Mouse (Mus musculus): ENCODE data around the gene Kirrel.

Kirrel gene

GRCm38 (mm10) chr3:87174096-87174768, at the start of gene Kirrel:
Kirrel (minus strand) TSS chr3:87174747.
- in situ Hi-C loops (cut with MboI, MseI) = no loop called here

- in situ Hi-C loops (cut with MboI, MseI) = no loop called here
These were observed 49.1 kb upstream of the Kirrel start for GRCm38 (mm10) chr3:87223636-87224035.

- in situ Hi-C loops (cut with MboI, MseI) = no loop called here
These were observed 47.8 kb upstream of the Kirrel start for GRCm38 (mm10) chr3:87222346-87222745.

- in situ Hi-C loops (cut with MboI, MseI) = no loop called here
These were observed 40.6 kb upstream of the Kirrel start for GRCm38 (mm10) chr3:87215176-87215575.

GRCm38 (mm10) chr3:87214221-87214864, 39.8 kb upstream of the Kirrel start:
- in situ Hi-C loops (cut with MboI, MseI) = no loop called here

- in situ Hi-C loops (cut with MboI, MseI) = no loop called here
These were observed 32.0 kb upstream of the Kirrel start for GRCm38 (mm10) chr3:87206336-87207075.

GRCm38 (mm10) chr3:87196637-87197036, 22.1 kb upstream of the Kirrel start:
- in situ Hi-C loops (cut with MboI, MseI) = no loop called here

GRCm38 (mm10) chr3:87195041-87195440, 20.5 kb upstream of the Kirrel start:
- in situ Hi-C loops (cut with MboI, MseI) = no loop called here

GRCm38 (mm10) chr3:87194591-87194990, 20.0 kb upstream of the Kirrel start:
- in situ Hi-C loops (cut with MboI, MseI) = no loop called here

GRCm38 (mm10) chr3:87193756-87194155, 19.2 kb upstream of the Kirrel start:
- in situ Hi-C loops (cut with MboI, MseI) = no loop called here

- in situ Hi-C loops (cut with MboI, MseI) = no loop called here
These were observed 18.8 kb upstream of the Kirrel start for GRCm38 (mm10) chr3:87193352-87193751.

- in situ Hi-C loops (cut with MboI, MseI) = no loop called here
These were observed 2.1 kb upstream of the Kirrel start for GRCm38 (mm10) chr3:87176687-87177086.

GRCm38 (mm10) chr3:87175438-87175815, 880 bp upstream of the Kirrel start:
- in situ Hi-C loops (cut with MboI, MseI) = no loop called here

- in situ Hi-C loops (cut with MboI, MseI) = no loop called here
These were observed 356 bp upstream of the Kirrel start for GRCm38 (mm10) chr3:87174769-87175437.

- in situ Hi-C loops (cut with MboI, MseI) = no loop called here
These were observed 961 bp downstream of the Kirrel start for GRCm38 (mm10) chr3:87173486-87174085.

GRCm38 (mm10) chr3:87173103-87173444, 1.5 kb downstream of the Kirrel start:
- in situ Hi-C loops (cut with MboI, MseI) = no loop called here

- in situ Hi-C loops (cut with MboI, MseI) = no loop called here
These were observed 2.0 kb downstream of the Kirrel start for GRCm38 (mm10) chr3:87172351-87173102.

- in situ Hi-C loops (cut with MboI, MseI) = no loop called here
These were observed 3.1 kb downstream of the Kirrel start for GRCm38 (mm10) chr3:87171201-87172100.

GRCm38 (mm10) chr3:87169402-87170015, 5.0 kb downstream of the Kirrel start:
- in situ Hi-C loops (cut with MboI, MseI) = no loop called here

- in situ Hi-C loops (cut with MboI, MseI) = no loop called here
These were observed 5.8 kb downstream of the Kirrel start for GRCm38 (mm10) chr3:87168756-87169155.
